Mouse (Mus musculus) heart, adult 11 months (tissue): ENCODE results near the gene Itpk1.
"Not testable (repeated sequence)": the region's sequence is repeated elsewhere in the genome, so short reads cannot be mapped to it uniquely, and the experiment has no call there.

Source experiments
- DNase-seq: peaks from one replicate; pipeline ENCODE4 v3.0.0; 2022

Gene Itpk1

GRCm38 (mm10) chr12:102653003-102653402, 51.7 kb downstream of the Itpk1 start:
- DNase-seq, result peak; percentile 88

- peak; percentile 90 for DNase-seq
Observed at GRCm38 (mm10) chr12:102652420-102652819, 52.3 kb downstream of the Itpk1 start.

DNA sequence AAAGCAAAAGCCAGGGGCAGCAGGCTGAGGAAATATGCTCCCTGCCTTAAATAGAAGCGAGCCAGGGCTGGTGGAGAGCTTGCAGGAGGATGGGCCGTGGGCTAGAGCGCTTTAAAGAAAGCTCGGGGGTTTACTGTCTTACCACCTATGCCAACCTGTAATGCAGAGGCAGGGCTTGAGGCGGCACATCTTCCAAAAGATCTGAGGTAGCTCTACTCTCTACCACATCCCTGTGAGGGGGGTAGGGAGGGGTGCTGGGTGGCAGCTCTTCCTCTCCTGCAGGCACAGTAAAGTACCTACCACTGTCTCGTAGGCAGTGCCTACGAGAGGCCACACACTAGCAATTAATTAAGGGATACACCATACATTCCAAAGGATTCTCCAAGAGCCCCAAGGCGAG, 52.9 kb downstream of the Itpk1 start:
- DNase-seq, result no peak

DNA sequence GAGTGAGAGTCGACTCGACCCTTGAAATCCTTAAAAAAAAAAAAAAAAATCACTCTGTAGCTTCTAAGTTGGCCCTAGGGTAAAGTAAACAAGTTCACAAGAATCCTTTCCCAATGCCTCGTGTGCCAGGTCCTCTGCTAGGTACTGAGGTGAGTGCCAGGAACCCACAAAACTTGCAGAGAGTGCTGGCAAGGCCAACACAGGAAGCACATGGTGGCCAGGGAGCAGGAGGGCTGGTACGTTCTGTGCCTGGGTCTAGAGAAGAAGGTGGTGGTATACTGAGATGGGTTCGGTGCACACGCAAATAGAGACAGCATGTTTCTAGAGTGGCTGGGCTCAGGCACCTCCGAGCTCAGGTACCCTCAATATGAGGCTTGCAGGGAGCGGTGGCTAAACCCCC, 53.3 kb downstream of the Itpk1 start:
- no peak for DNase-seq

- no peak for DNase-seq
Observed at GRCm38 (mm10) chr12:102650649-102651048, 54.1 kb downstream of the Itpk1 start.

DNA sequence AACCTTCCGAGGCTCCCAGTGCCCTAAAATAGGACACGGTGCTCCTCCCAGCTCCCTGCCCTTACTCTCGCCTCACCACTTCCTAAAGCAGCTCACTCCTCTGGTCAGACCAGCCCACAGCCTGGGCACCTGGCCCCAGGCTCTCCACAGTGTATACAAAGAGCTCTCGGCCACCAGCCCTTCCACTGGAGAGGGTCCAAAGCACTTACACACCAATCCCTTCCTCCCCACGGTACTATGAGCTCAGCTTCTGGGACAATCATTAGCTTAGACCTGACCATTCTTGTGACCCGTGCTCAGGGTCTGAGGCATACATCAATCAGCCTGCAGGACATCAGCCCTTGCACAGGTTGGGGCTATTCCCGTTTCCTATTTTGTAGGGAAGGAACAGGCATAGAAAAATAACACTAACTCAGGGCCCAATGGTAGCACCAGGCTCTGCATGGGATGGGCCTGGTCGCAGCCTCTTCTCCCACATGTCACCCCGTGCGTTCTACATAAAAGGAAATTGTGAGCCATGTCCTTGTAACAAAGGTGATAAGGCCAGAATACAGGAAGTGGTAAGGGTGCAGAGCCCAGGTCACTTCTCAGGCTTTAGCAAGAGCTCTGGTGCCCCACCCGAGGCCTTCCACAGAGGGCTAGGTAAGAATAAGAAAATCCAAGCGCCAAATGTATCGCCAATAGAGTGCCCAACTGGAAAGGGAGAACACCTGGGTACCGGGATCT, 56.7 kb downstream of the Itpk1 start:
- DNase-seq, result peak; percentile 93

DNA sequence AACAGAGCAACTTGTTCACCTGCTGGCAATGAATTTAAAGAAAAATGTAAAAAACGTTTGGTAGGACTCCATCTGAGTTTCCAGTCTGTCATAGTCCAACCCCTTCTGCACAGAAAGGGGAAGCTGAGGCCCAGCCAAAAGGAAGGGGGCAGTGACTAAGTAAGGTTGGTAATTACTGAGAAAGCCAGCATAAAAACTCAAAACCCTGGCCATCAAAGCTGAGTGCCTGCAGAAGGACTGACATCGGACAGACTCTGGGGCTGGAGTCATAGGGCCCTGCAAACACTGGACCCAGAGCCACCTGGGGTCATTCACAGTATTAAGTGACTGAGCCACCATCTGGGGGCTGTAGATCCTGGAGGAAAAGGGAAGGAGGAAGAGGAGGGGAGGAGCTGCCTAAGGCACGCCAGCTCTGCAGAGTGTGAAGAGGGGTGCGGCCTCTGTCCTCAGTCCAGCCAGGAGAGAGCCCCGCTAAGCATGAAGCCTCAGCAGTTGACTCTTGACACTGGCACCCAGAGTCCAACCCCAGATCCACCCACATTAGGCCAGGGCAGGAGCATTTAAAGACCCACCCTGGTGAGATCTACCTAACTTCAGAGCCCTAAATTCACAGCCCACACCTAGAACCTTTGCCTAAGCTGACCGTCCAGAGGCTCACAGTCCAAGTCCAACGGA, 58.0 kb downstream of the Itpk1 start:
- peak; percentile 94 for DNase-seq

GRCm38 (mm10) chr12:102645911-102646585, 58.7 kb downstream of the Itpk1 start:
- peak; percentile 93 for DNase-seq

DNA sequence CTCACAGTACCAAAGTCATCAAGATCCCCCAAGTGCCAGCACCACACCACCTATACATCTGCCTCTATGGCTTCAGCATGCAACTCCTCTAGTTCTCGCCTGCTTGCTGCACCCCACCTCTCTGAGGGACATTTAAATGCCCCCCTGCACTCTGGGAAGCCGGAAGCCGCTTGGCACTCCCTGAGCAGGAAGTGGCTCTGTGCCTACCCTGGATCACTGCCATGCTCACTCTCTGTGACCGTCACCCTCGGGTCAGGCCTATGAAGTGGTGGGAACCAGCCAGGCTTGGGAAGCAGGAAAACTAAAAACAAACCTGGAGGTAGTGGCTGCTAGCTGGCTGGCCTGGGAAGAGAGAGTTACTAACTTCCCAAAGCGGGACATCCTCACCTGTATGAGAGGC, 61.4 kb downstream of the Itpk1 start:
- peak; percentile 94 for DNase-seq

DNA sequence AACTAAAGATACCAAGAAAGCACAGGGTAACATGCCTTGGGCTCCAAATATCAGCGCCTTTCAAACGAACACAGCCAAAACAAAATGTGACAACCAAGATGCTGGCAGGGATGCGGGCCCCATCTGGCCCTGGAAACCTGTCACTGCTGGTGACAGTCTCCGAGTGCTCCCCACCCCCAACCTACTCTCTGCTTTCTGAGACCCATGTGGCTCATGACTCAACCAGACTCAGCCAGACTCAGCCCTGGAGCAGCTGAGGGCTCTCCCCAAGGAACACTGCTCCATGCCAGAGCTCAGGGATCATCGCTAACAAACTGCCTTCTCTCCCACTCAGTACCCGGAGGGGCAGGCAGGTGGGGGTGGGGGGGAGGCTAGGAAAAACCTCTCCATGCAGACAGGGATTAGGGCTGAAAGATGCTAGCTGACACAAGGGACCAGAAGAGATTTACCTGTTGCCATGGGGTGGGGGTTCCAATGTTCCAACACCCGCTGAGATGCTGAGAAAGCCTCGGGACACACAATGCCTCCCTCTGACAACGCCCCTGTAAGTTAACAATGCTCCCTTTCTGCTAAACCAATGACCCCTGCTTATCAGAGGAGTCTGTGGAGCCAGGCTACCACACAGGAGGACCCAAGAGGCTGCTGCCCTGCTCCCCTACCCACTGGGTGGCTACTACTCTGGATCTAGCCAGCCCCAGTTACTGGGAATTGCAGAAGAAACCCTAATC, 64.1 kb downstream of the Itpk1 start:
- peak; percentile 91 for DNase-seq

GRCm38 (mm10) chr12:102638878-102639277, 65.9 kb downstream of the Itpk1 start:
- DNase-seq, result no peak

DNA sequence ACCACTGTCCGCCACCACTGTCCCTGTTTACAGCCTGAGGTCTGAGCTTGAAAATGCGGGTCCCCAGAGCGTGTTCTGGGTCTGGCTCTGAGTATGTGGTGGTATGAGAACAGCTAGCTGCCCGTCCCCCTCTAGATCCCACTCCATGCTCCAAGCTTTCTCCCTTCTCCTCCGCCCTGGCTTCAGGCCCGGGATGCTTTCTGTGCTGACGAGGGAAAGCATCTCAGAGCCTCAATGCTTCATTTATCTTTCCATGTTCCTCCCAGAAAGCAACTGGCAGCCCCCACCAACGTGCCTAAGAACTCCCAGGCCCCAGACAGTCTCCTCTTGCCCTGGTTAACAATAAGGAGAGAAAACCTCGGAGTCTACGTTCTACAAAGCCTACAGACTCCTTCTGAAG, 67.5 kb downstream of the Itpk1 start:
- DNase-seq, result no peak

GRCm38 (mm10) chr12:102634436-102635050, 70.2 kb downstream of the Itpk1 start:
- no peak for DNase-seq

DNA sequence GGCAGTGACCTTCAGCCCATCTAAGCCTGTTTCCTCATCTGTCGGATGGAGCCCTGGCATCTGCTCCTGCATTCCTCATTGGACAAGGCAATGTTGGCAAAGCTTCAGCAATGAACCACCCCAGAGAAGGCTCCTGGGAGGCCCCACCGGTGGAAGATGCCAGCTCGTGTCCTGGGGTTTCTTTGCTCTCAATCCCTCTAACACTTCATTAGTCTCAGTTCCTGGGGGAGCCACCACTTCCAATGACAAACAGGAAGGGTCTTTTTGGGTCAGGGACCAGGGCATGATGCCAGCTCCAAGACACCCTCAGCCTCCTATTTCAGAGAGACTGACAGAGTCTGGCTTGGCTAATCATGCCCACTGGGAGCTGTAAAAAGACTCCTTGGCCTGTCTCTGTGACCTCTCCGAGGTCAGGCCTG, 71.6 kb downstream of the Itpk1 start:
- peak; percentile 92 for DNase-seq

DNA sequence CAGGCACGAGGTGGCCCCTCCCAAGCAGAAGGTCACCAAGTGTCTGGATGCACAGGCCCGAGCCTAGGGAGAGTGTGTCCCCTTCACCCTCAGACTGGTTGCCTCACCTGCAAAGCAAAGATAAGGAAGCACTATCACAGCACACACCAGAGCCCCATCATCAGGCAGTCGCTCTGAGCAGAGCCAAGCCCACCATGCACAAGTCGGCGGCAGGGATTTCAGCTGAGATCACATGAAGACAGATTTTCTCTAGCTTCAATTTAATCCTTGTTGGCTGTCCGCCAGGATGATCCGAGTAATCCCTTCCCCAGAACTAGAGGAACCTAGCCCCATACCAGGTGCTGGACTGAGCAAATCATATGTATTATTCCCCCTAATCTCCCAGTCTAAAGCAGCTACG, 73.0 kb downstream of the Itpk1 start:
- no peak for DNase-seq

DNA sequence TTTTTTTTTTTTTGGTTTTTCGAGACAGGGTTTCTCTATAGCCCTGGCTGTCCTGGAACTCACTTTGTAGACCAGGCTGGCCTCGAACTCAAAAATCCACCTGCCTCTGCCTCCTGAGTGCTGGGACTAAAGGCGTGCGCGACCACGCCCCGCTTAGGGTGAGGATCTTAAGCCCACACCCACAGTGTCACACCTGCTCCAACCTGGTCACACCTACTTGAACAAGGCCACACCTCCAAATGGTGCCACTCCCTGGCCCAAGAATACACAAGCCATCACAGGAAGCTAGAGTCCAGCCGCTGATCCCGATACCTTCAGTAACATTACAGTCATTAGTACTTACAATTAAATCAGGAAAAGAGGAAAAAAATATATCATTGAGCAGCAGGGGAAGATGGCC, 74.3 kb downstream of the Itpk1 start:
- DNase-seq, result not testable (repeated sequence)

DNA sequence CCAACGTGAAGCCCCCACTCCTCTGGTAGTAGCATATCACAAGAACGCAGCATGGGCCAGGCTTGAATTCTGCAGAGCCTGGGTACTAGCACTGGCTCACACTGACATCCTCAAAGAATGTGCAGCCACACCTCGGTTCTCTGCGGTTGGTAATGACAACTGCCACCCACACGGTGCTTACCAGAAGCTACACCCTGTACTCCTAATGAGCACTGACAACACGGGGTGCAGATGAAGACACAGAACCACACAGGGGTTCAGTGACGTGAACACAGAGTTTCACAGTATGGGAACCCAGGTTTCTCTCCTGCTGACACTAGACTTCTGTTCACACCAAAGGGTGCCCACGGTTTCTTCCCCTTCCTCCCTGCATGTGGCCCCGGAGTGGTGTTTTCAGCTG, 76.5 kb downstream of the Itpk1 start:
- DNase-seq, result peak; percentile 83

- DNase-seq, result peak; percentile 85
Observed at GRCm38 (mm10) chr12:102627545-102627944, 77.2 kb downstream of the Itpk1 start.

DNA sequence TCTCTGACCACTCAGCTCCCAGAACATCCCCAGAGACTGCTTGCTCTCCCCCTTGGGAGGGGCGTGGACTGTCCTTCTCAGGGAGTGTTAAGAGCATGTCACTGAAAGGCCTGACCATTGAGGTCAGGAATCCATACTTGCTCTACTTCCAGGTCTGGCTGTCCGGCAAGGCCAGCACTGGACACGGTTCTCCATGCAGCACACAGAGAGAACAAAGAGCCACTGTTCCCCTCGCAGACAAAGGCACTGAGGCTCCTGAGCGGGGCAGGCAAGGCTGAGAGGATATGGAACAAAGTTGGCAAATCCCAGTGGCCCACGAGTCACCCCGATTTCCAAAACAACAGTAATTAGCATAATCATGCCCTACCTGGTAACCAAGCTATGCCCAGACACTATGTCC, 77.9 kb downstream of the Itpk1 start:
- peak; percentile 88 for DNase-seq

DNA sequence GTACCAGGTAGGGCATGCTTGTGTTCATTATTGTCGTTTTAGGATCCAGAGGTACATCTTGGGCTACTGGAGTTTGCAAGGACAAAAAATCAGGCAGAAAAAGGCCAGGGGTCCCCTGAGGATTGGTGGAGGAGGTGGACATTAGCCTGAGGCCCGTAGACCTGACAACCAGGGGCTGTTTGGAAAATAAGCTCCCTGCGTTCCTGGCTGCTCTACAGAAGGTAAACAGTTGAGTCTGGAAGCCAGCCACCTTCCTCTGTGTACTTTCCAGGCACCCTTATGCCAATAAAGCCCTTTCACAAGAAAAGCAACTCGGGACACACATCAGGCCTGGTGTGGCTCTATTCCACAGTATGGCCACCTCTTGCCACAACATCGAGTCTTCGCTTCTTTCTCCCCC, 79.0 kb downstream of the Itpk1 start:
- peak; percentile 91 for DNase-seq

- DNase-seq, result peak; percentile 78
Observed at GRCm38 (mm10) chr12:102625118-102625517, 79.6 kb downstream of the Itpk1 start.

DNA sequence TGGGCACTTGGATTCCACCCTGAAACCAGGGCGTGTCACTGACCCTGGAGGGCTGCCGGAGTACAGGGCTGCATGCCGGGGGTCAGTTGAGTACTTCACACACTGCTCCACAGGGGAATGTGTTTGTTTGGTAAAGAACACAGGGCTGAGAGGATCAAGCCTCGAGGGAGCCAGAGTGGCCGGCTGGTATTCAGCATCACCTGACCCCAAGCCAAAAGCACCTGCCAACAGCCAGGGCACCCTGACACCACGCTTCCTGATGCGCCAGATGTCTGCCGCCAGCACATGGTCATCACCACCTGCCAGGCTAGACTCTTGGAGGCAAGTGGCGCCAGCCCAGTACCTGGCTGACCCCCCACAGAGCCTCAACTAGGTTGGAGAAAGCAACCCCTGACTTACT, 80.9 kb downstream of the Itpk1 start:
- DNase-seq, result peak; percentile 94

GRCm38 (mm10) chr12:102622302-102622842, 82.4 kb downstream of the Itpk1 start:
- DNase-seq, result peak; percentile 94
